Mouse (Mus musculus) midbrain, embryonic 16.5 days (tissue): ENCODE measurements around the gene Spns2. TPM values are rescaled to one million over a fixed set of nuclear protein-coding genes. Genes with fewer than 3 reads are reported as not detected.
"Not testable (repeated sequence)": the region's sequence is repeated elsewhere in the genome, so short reads cannot be mapped to it uniquely, and the experiment has no call there.

Experiments used
- ATAC-seq: fragments of 200-750 bp; cut with Nextera tagmentation; 2 replicates; pipeline ENCODE4 v1.8.0; 2017; ENCODE audit warnings: moderate TSS enrichment
- H3K27ac ChIP-seq: fragments of 300-500 bp; sonication (generic); 2 replicates; pipeline ENCODE4 v1.5.1; 2014; ENCODE audit warnings: mild to moderate bottlenecking, low read length, mixed read lengths
- H3K27me3 ChIP-seq: fragments of 300-500 bp; sonication (generic); 2 replicates; pipeline ENCODE4 v1.6.1; 2014; ENCODE audit warnings: low read depth, low read length, mixed read lengths; ENCODE audit not compliant: control insufficient read depth, insufficient read depth
- H3K36me3 ChIP-seq: fragments of 300-500 bp; sonication (generic); 2 replicates; pipeline ENCODE4 v1.6.1; 2014; ENCODE audit warnings: mild to moderate bottlenecking, low read length, moderate library complexity, mixed read lengths; ENCODE audit not compliant: control insufficient read depth, insufficient read depth
- H3K4me1 ChIP-seq: fragments of 300-500 bp; sonication (generic); 2 replicates; pipeline ENCODE4 v1.6.1; 2014; ENCODE audit warnings: mild to moderate bottlenecking, low read length, mixed read lengths; ENCODE audit not compliant: control insufficient read depth, insufficient read depth
- H3K4me2 ChIP-seq: fragments of 300-500 bp; sonication (generic); 2 replicates; pipeline ENCODE4 v1.6.1; 2014; ENCODE audit warnings: mild to moderate bottlenecking, low read length, mixed read lengths
- H3K4me3 ChIP-seq: fragments of 300-500 bp; sonication (generic); 2 replicates; pipeline ENCODE4 v1.5.1; 2014; ENCODE audit warnings: low read depth, mild to moderate bottlenecking, low read length, moderate library complexity, mixed read lengths
- H3K9ac ChIP-seq: fragments of 300-500 bp; sonication (generic); 2 replicates; pipeline ENCODE4 v1.6.1; 2014; ENCODE audit warnings: low read depth, low read length, mixed read lengths
- H3K9me3 ChIP-seq: fragments of 300-500 bp; sonication (generic); replicated peaks from 2 replicates; pipeline ENCODE4 v1.6.1; 2014; ENCODE audit warnings: mild to moderate bottlenecking, low read length, mixed read lengths; ENCODE audit not compliant: control insufficient read depth, poor library complexity, severe bottlenecking
- WGBS: fragments of 180-500 bp; shearing (Covaris S2); extraction: QIAGEN DNeasy Blood & Tissue Kit; methylation state at CpG from one replicate; pipeline ENCODE4 v1.1.7; 2014; 5-methylcytosine and 5-hydroxymethylcytosine counted together
- polyA plus RNA-seq: library from polyadenylated mRNA; unstranded; fragments of >200 nt; fragmentation: Nextera tagmentation; extraction: Ambion mirVana; gene quantifications from 2 replicates; pipeline ENCODE4 v1.2.1, GENCODE M21; 2015

The Spns2 gene
- polyA plus RNA-seq, 1 experiment from 2014 or later, result 6.8 TPM

- ATAC-seq, result no peak
- WGBS, result 90% methylated on average over 6 of the region's 6 CpGs
- no peak overlapping the region for H3K9ac ChIP-seq
Measured at GRCm38 (mm10) chr11:72446311-72447105, 43.2 kb downstream of the Spns2 start.

GRCm38 (mm10) chr11:72440965-72441664 is 48.6 kb downstream of the Spns2 start, which contains the start of gene Mybbp1a:
Mybbp1a (plus strand) TSS chr11:72441355.
- ATAC-seq, result peak; percentile 94
- Histone ChIP-seq H3K9ac (peak within 1 kb of the TSS; percentile 73), H3K27ac (peak within 1 kb of the TSS; percentile 97), H3K36me3 (peaks cover 24% of the 10 kb centered on the region), H3K4me3 (peak within 1 kb of the TSS; percentile 61), H3K27me3 (no peaks in the 10 kb centered on the region), H3K9me3 (no peaks in the 10 kb centered on the region), H3K4me1 (peaks cover 7% of the 10 kb centered on the region), H3K4me2 (peak within 1 kb of the TSS; percentile 76)
- under 1% methylated on average over 46 of the region's 46 CpGs for whole genome bisulfite sequencing

More at GRCm38 (mm10) chr11:72446311-72447105, 43.2 kb downstream of the Spns2 start:
- Histone ChIP-seq H3K4me1 (peaks cover 7% of the 10 kb centered on the region), H3K9me3 (no peaks in the 10 kb centered on the region), H3K4me3 (no peak overlapping the region), H3K4me2 (no peak overlapping the region), H3K27ac (no peak overlapping the region), H3K27me3 (no peaks in the 10 kb centered on the region), H3K36me3 (peaks cover 63% of the 10 kb centered on the region)

GRCm38 (mm10) chr11:72440597-72440964 is 49.1 kb downstream of the Spns2 start:
- ATAC-seq, result peak; percentile 46; the same call in 1 of the 2 replicates
- H3K4me2 ChIP-seq, result peak overlapping the region; percentile 76
- peak overlapping the region; percentile 73 for H3K9ac ChIP-seq
- H3K4me1 ChIP-seq, H3K27me3 ChIP-seq, H3K9me3 ChIP-seq: not testable (repeated sequence)
- peaks cover 20% of the 10 kb centered on the region for H3K36me3 ChIP-seq
- WGBS, result 42% methylated on average over 6 of the region's 6 CpGs
- peak overlapping the region; percentile 97 for H3K27ac ChIP-seq
- peak overlapping the region; percentile 61 for H3K4me3 ChIP-seq

GRCm38 (mm10) chr11:72438411-72438810 is 51.3 kb downstream of the Spns2 start:
- 75% methylated on average over 4 of the region's 4 CpGs for WGBS
- H3K36me3 ChIP-seq, result peaks cover 5% of the 10 kb centered on the region
- H3K27ac ChIP-seq, result no peak overlapping the region
- no peak overlapping the region for H3K4me3 ChIP-seq
- H3K9ac ChIP-seq, result no peak overlapping the region
- H3K9me3 ChIP-seq, result no peaks in the 10 kb centered on the region
- H3K4me1 ChIP-seq, result peaks cover 7% of the 10 kb centered on the region
- H3K4me2 ChIP-seq, result no peak overlapping the region
- no peaks in the 10 kb centered on the region for H3K27me3 ChIP-seq
- no peak for ATAC-seq

GRCm38 (mm10) chr11:72436756-72437650 is 52.7 kb downstream of the Spns2 start:
- Histone ChIP-seq H3K27ac (no peak overlapping the region), H3K4me2 (no peak overlapping the region), H3K4me3 (no peak overlapping the region), H3K4me1 (peaks cover 2% of the 10 kb centered on the region), H3K9me3 (no peaks in the 10 kb centered on the region), H3K36me3 (no peaks in the 10 kb centered on the region), H3K9ac (no peak overlapping the region), H3K27me3 (no peaks in the 10 kb centered on the region)
- no peak for ATAC-seq
- 80% methylated on average over 16 of the region's 16 CpGs for WGBS

GRCm38 (mm10) chr11:72436271-72436670 is 53.4 kb downstream of the Spns2 start:
- Histone ChIP-seq H3K27me3 (no peaks in the 10 kb centered on the region), H3K9me3 (no peaks in the 10 kb centered on the region), H3K27ac (no peak overlapping the region), H3K4me1 (no peaks in the 10 kb centered on the region), H3K36me3 (no peaks in the 10 kb centered on the region), H3K4me2 (no peak overlapping the region), H3K9ac (no peak overlapping the region), H3K4me3 (no peak overlapping the region)
- 62% methylated on average over 5 of the region's 5 CpGs for WGBS
- no peak for ATAC-seq

- no peaks in the 10 kb centered on the region for H3K27me3 ChIP-seq
- no peaks in the 10 kb centered on the region for H3K9me3 ChIP-seq
- ATAC-seq, result no peak
- H3K27ac ChIP-seq, result no peak overlapping the region
- H3K9ac ChIP-seq, result no peak overlapping the region
- H3K4me2 ChIP-seq, result no peak overlapping the region
- no peaks in the 10 kb centered on the region for H3K36me3 ChIP-seq
- no peak overlapping the region for H3K4me3 ChIP-seq
- 43% methylated on average over 2 of the region's 2 CpGs for WGBS
- no peaks in the 10 kb centered on the region for H3K4me1 ChIP-seq
Measured at GRCm38 (mm10) chr11:72435694-72436045, 54.0 kb downstream of the Spns2 start.

- Histone ChIP-seq H3K9ac (no peak within 1 kb of the TSS), H3K4me2 (no peak within 1 kb of the TSS), H3K9me3 (no peaks in the 10 kb centered on the region), H3K36me3 (no peaks in the 10 kb centered on the region), H3K27me3 (no peaks in the 10 kb centered on the region), H3K27ac (no peak within 1 kb of the TSS), H3K4me1 (no peaks in the 10 kb centered on the region), H3K4me3 (no peak within 1 kb of the TSS)
- WGBS, result 76% methylated on average over 11 of the region's 11 CpGs
- ATAC-seq, result no peak
Measured at GRCm38 (mm10) chr11:72434963-72435693, 54.6 kb downstream of the Spns2 start, which contains the start of gene Ggt6. Ggt6 (plus strand) TSS chr11:72435526.
